Mouse (Mus musculus): ENCODE measurements around the gene Ttc9c. TPM values are rescaled to one million over a fixed set of nuclear protein-coding genes. Genes with fewer than 3 reads are reported as not detected.

Gene Ttc9c
- polyA plus RNA-seq (2012; rRNA removed), result 54.1 and 73.8 TPM in 2 replicates

GRCm38 (mm10) chr19:8818801-8819595 lies at the start of gene Ttc9c:
TSS of gene Ttc9c (minus strand) at chr19:8819333.

GRCm38 (mm10) chr19:8850402-8850901 lies 31.3 kb upstream of the Ttc9c start, which contains the start of gene Lrrn4cl:
TSS of gene Lrrn4cl (plus strand) at chr19:8850768.

GRCm38 (mm10) chr19:8839103-8839907 lies 20.2 kb upstream of the Ttc9c start, which contains the start of gene Gng3:
TSS of gene Gng3 (minus strand) at chr19:8839194.

GRCm38 (mm10) chr19:8837251-8837791 lies 18.2 kb upstream of the Ttc9c start, which contains the start of gene Bscl2:
TSS of gene Bscl2 (plus strand) at chr19:8837467.

GRCm38 (mm10) chr19:8829660-8830059 lies 10.5 kb upstream of the Ttc9c start, which contains the start of gene AC129217.1:
TSS of gene AC129217.1 (plus strand) at chr19:8829773.

DNA sequence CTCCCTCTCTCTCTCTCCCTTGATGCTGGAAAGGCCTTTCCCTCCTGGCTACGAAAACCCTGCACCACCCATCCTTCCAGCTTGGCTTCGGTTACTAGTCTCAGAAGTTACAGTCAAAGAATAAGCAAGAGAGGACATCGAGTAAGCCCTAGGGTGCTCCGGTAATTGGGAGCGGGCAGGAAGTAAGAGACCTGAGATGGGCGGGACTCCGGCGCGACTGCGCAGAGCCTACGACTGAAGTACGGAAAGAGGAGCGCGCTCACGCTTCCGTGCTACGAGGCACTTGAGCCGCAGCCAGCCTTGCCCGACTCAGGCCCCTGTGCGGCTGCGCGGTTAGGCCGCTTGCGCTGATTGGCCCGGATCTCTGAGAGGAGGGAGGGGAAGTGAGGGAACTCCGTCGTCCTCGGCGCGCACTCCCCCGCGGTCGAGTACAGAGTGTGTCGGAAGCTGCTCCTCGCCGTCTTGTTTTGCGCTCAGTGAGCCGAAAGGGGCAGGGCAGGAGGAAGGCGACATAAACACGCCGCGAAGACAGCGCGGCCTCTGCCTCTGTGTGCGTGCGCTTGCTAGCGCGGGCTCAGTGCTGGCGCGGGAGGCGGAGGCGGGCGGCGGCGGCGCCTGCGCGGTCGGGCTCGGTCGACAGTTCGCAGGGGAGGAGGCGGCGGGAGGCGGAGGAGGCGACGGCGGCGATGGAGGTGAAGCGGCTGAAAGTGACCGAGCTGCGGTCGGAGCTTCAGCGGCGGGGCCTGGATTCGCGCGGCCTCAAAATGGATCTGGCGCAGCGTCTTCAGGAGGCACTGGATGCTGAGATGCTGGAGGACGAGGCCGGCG lies 677 bp upstream of the Ttc9c start, which contains the start of gene Hnrnpul2:
Hnrnpul2 (plus strand) TSS at position 415 of the 828 bp plus-strand sequence.

GRCm38 (mm10) chr19:8802130-8802821 lies 16.9 kb downstream of the Ttc9c start, which contains the start of gene Zbtb3:
TSS of gene Zbtb3 (plus strand) at chr19:8802555.

DNA sequence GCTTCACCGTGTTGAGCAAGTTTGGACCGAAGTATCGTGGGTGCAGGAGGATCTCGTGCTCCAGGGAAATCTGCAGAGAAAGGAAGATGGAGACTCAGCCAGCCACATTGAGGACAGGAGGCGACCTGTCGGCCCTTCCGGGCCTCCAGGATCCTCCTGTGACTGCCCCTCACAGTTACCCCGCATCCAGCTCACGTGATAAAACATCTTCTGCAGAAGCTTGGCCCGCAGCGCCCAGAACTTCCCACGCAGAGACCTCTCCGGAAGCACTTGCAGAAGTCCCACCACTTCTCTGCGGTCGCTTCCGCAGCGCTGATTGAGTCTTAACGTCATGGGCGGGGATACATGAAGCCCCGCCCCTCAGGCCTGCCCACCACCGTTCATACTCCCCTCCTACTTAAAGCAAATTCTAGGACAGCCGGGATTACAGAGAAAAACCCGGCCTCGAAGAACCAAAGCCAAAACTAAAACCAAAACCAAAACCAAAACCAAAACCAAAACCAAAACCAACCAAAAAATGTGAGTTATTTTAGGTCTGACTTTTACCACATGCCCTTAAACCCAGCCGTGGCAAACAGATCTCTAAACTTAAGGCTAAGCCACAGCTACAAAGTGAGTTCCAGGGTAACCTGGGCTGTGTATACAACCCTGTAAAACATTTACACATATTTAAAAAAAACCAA lies 20.7 kb downstream of the Ttc9c start, which contains the start of gene Polr2g:
Polr2g (minus strand) TSS at position 314 of the 683 bp plus-strand sequence.

GRCm38 (mm10) chr19:8786008-8786781 lies 32.9 kb downstream of the Ttc9c start, which contains the start of gene Taf6l:
TSS of gene Taf6l (minus strand) at chr19:8786417.

GRCm38 (mm10) chr19:8774086-8774835 lies 44.9 kb downstream of the Ttc9c start, which contains the start of gene Tmem179b:
TSS of gene Tmem179b (minus strand) at chr19:8774467.

DNA sequence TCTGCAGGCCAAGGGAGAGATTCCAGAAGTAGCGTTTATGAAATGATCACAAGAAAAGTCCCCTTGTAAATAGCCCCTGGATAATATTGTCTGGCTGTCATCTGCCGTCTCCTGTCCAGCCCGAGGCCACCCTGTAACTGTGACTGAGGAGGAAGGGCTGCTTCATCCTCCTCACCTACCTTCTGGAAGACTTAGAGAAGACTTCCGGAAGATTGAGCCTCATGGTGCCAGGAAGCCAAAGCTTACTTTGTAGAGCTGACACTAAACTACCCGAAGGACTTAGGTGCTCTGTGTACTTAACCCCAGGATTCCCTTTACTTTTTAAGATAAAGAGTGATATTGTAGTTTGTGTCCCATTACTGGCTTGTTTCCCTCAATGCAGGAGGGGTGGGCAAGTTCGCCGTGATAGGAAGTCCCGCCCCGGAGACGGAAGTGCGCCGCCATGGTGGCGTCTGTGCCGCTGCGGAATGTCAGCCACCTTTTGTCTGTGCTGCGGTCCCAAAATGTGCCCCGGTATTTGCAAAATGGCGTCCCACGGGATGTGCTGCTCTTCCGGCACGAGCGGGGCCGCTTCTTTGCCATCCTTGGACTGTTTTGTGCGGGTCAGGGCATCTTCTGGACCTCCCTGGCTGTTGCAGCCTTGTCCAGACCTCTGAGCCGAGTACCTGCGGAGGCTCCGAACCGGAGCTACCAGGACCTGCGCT lies 48.4 kb downstream of the Ttc9c start, which contains the start of gene Tmem223:
Tmem223 (plus strand) TSS at position 430 of the 704 bp plus-strand sequence.

Other genes starting within 250 kb of the Ttc9c start
- 0.26 and 0.50 TPM in 2 replicates for gene Slc22a8, start 228.1 kb downstream of the Ttc9c start, polyA plus RNA-seq (2012; rRNA removed)
- 1.0 and 1.2 TPM in 2 replicates for gene Slc22a6, start 201.3 kb downstream of the Ttc9c start, polyA plus RNA-seq (2012; rRNA removed)
- 0.18 and 0.32 TPM in 2 replicates for gene Chrm1, start 155.5 kb downstream of the Ttc9c start, polyA plus RNA-seq (2012; rRNA removed)
- gene Slc3a2, start 96.0 kb downstream of the Ttc9c start, polyA plus RNA-seq (2012; rRNA removed), result 95.3 and 154 TPM in 2 replicates
- gene Wdr74, start 83.5 kb downstream of the Ttc9c start, polyA plus RNA-seq (2012; rRNA removed), result 61.7 and 67.5 TPM in 2 replicates
- 3.5 and 4.2 TPM in 2 replicates for gene 1700092M07Rik, start 78.6 kb downstream of the Ttc9c start, polyA plus RNA-seq (2012; rRNA removed)
- gene Stx5a, start 77.9 kb downstream of the Ttc9c start, polyA plus RNA-seq (2012; rRNA removed), result 68.9 and 120 TPM in 2 replicates
- 229 and 239 TPM in 2 replicates for gene Nxf1, start 62.3 kb downstream of the Ttc9c start, polyA plus RNA-seq (2012; rRNA removed)
- 154 and 167 TPM in 2 replicates for gene Tmem223, start 48.3 kb downstream of the Ttc9c start, polyA plus RNA-seq (2012; rRNA removed)
- 20.2 and 35.2 TPM in 2 replicates for gene Tmem179b, start 44.9 kb downstream of the Ttc9c start, polyA plus RNA-seq (2012; rRNA removed)
- gene Taf6l, start 32.9 kb downstream of the Ttc9c start, polyA plus RNA-seq (2012; rRNA removed), result 26.9 and 28.7 TPM in 2 replicates
- gene Polr2g, start 20.8 kb downstream of the Ttc9c start, polyA plus RNA-seq (2012; rRNA removed), result 133 and 156 TPM in 2 replicates
- gene Zbtb3, start 16.8 kb downstream of the Ttc9c start, polyA plus RNA-seq (2012; rRNA removed), result 2.9 and 4.6 TPM in 2 replicates
- 83.3 and 183 TPM in 2 replicates for gene Hnrnpul2, start 677 bp upstream of the Ttc9c start, polyA plus RNA-seq (2012; rRNA removed)
- gene AC129217.1, start 10.4 kb upstream of the Ttc9c start, polyA plus RNA-seq (2012; rRNA removed), result 2.4 TPM in 1 of 2 replicates, not detected in the other
- gene Bscl2, start 18.1 kb upstream of the Ttc9c start, polyA plus RNA-seq (2012; rRNA removed), result 49.4 and 62.6 TPM in 2 replicates
- 52.5 and 74.8 TPM in 2 replicates for gene Gng3, start 19.9 kb upstream of the Ttc9c start, polyA plus RNA-seq (2012; rRNA removed)
- 0.79 and 0.83 TPM in 2 replicates for gene Lrrn4cl, start 31.4 kb upstream of the Ttc9c start, polyA plus RNA-seq (2012; rRNA removed)
- gene Ubxn1, start 52.2 kb upstream of the Ttc9c start, polyA plus RNA-seq (2012; rRNA removed), result 165 and 393 TPM in 2 replicates
- 54.0 and 71.8 TPM in 2 replicates for gene Uqcc3, start 61.6 kb upstream of the Ttc9c start, polyA plus RNA-seq (2012; rRNA removed)
- gene Lbhd1, start 64.4 kb upstream of the Ttc9c start, polyA plus RNA-seq (2012; rRNA removed), result 7.5 and 10.5 TPM in 2 replicates
- gene Gm49403, start 64.6 kb upstream of the Ttc9c start, polyA plus RNA-seq (2012; rRNA removed), result not detected in 2 replicates
- gene 1810009A15Rik, start 69.5 kb upstream of the Ttc9c start, polyA plus RNA-seq (2012; rRNA removed), result 123 and 143 TPM in 2 replicates
- gene Gm49416, start 69.6 kb upstream of the Ttc9c start, polyA plus RNA-seq (2012; rRNA removed), result 11.4 TPM in 1 of 2 replicates, not detected in the other
- 25.3 and 31.6 TPM in 2 replicates for gene Ints5, start 73.7 kb upstream of the Ttc9c start, polyA plus RNA-seq (2012; rRNA removed)
- gene Ganab, start 78.7 kb upstream of the Ttc9c start, polyA plus RNA-seq (2012; rRNA removed), result 126 and 172 TPM in 2 replicates
- gene B3gat3, start 101.0 kb upstream of the Ttc9c start, polyA plus RNA-seq (2012; rRNA removed), result 84.3 and 108 TPM in 2 replicates
- gene Rom1, start 110.0 kb upstream of the Ttc9c start, polyA plus RNA-seq (2012; rRNA removed), result 2.5 and 3.1 TPM in 2 replicates
- 25.8 and 32.3 TPM in 2 replicates for gene Eml3, start 110.2 kb upstream of the Ttc9c start, polyA plus RNA-seq (2012; rRNA removed)
- 75.1 and 76.6 TPM in 2 replicates for gene Mta2, start 122.5 kb upstream of the Ttc9c start, polyA plus RNA-seq (2012; rRNA removed)
- gene Tut1, start 134.5 kb upstream of the Ttc9c start, polyA plus RNA-seq (2012; rRNA removed), result 28.1 and 28.7 TPM in 2 replicates
- gene Eef1g, start 147.7 kb upstream of the Ttc9c start, polyA plus RNA-seq (2012; rRNA removed), result 547 and 626 TPM in 2 replicates
- 10.3 and 10.8 TPM in 2 replicates for gene Ahnak, start 170.0 kb upstream of the Ttc9c start, polyA plus RNA-seq (2012; rRNA removed)